14 mouse cellular contexts compared by ENCODE assay signal in the genomic region with DNA sequence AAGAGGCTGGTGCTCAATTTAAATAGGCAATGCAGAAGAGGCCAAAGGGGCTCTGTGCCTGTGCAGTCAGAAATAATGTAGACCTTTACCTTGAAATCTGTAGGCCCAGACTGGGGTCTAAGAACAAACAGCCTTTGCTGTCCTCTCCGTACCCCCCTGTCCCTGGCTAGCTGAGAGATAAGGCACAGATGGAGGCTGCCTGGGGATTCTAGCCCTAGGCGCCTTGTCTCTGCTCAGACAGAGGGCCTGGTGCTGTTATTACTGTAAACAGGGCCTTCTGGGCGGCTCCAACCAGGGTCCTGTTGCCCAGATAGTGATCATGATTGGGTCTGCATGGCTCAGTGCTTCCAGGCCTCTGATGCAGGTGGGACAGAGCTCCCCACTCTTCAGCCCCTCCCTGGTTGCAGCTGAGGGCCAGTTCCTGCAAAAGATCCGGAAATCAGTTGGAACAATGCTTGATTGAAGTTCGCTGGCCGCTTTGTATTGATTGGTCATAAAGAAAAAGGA. TPM values are rescaled to one million over a fixed set of nuclear protein-coding genes. Genes with fewer than 3 reads are reported as not detected.
A peak's percentile ranks its signal among the peaks of the same experiment; 100 is the strongest.
DNase-seq lines count a peak whose midpoint lies in the region; ATAC-seq and TF ChIP-seq lines count a peak whose summit lies in the region.
"Had no signal": no experiment of that assay in that cellular context is flagged by ENCODE, and none has a peak within 500 bp of the region (broad histone marks: within the 10 kb centered on the region; RNA-seq: fewer than 3 reads in every experiment).

No protein-coding gene starts in this region.

- no peak overlapping the region for H3K4me2 ChIP-seq in heart, embryonic 12.5 days
- H3K4me2 ChIP-seq in limb, embryonic 12.5 days, result no peak overlapping the region
- no peak overlapping the region for H3K4me2 ChIP-seq in hindbrain, postnatal 0 days (ENCODE audit: low read depth, low read length)

- H3K27me3 ChIP-seq in heart, embryonic 12.5 days (replicated peaks), result no peaks in the 10 kb centered on the region
- no peaks in the 10 kb centered on the region for H3K27me3 ChIP-seq in limb, embryonic 12.5 days
- no peaks in the 10 kb centered on the region for H3K27me3 ChIP-seq in limb, embryonic 10.5 days (ENCODE audit: low read depth, poor library complexity, severe bottlenecking)
- no peaks in the 10 kb centered on the region for H3K27me3 ChIP-seq in embryonic facial prominence, embryonic 10.5 days (replicated peaks; ENCODE audit: low read depth, poor library complexity, severe bottlenecking)
- H3K27me3 ChIP-seq in hindbrain, postnatal 0 days (ENCODE audit: insufficient read depth, low read length), result no peaks in the 10 kb centered on the region

- no peak for ATAC-seq in heart, embryonic 12.5 days (ENCODE audit: insufficient number of reproducible peaks, low FRiP score)
- ATAC-seq in limb, embryonic 12.5 days (ENCODE audit: insufficient number of reproducible peaks, insufficient read depth, low FRiP score, low TSS enrichment, low read depth), result no peak
- ATAC-seq in hindbrain, postnatal 0 days, result no peak

- no peak overlapping the region for H3K27ac ChIP-seq in heart, embryonic 12.5 days (ENCODE audit: poor library complexity, severe bottlenecking)
- H3K27ac ChIP-seq in limb, embryonic 12.5 days, result no peak overlapping the region
- no peak overlapping the region; the same call in 1 of the 2 replicates for H3K27ac ChIP-seq in limb, embryonic 10.5 days
- H3K27ac ChIP-seq in embryonic facial prominence, embryonic 10.5 days (replicated peaks), result peak overlapping the region; percentile 30; the same call in 1 of the 2 replicates
- H3K27ac ChIP-seq in hindbrain, postnatal 0 days, result no peak overlapping the region

- H3K9ac ChIP-seq in heart, embryonic 12.5 days, result 0 out of 2 replicates have a peak overlapping the region, but pooled peaks have one; percentile 39
- 0 out of 2 replicates have a peak overlapping the region, but pooled peaks have one; percentile 12 for H3K9ac ChIP-seq in limb, embryonic 12.5 days (replicated peaks)
- 0 out of 2 replicates have a peak overlapping the region, but pooled peaks have one; percentile 33 for H3K9ac ChIP-seq in hindbrain, postnatal 0 days (replicated peaks; ENCODE audit: low read length)

- WGBS in heart, embryonic 12.5 days, result 35% methylated on average over 6 of the region's 6 CpGs
- WGBS in limb, embryonic 12.5 days, result 48% methylated on average over 6 of the region's 6 CpGs
- WGBS in limb, embryonic 10.5 days, result 48% methylated on average over 6 of the region's 6 CpGs
- 25% methylated on average over 6 of the region's 6 CpGs for WGBS in embryonic facial prominence, embryonic 10.5 days
- 47% methylated on average over 6 of the region's 6 CpGs for WGBS in hindbrain, postnatal 0 days
- WGBS in lung, adult 2 months, result 81% methylated on average over 6 of the region's 6 CpGs

- peaks cover 30% of the 10 kb centered on the region for H3K4me1 ChIP-seq in heart, embryonic 12.5 days (replicated peaks)
- H3K4me1 ChIP-seq in limb, embryonic 12.5 days (replicated peaks), result peaks cover 10% of the 10 kb centered on the region
- H3K4me1 ChIP-seq in limb, embryonic 10.5 days, result peaks cover 18% of the 10 kb centered on the region; the same call in 1 of the 2 replicates
- H3K4me1 ChIP-seq in embryonic facial prominence, embryonic 10.5 days, result peaks cover 57% of the 10 kb centered on the region
- H3K4me1 ChIP-seq in hindbrain, postnatal 0 days (ENCODE audit: insufficient read depth, low read length), result 0 out of 2 replicates have a peak, but pooled peaks cover 2% of the 10 kb centered on the region
- no peaks in the 10 kb centered on the region; the same call in none of the 2 replicates for H3K4me1 ChIP-seq in lung, adult 2 months (ENCODE audit: control insufficient read depth, insufficient read depth, low read length)

- no peaks in the 10 kb centered on the region for H3K9me3 ChIP-seq in heart, embryonic 12.5 days (replicated peaks)
- H3K9me3 ChIP-seq in limb, embryonic 12.5 days, result no peaks in the 10 kb centered on the region
- no peaks in the 10 kb centered on the region for H3K9me3 ChIP-seq in limb, embryonic 10.5 days (replicated peaks)
- H3K9me3 ChIP-seq in embryonic facial prominence, embryonic 10.5 days, result no peaks in the 10 kb centered on the region
- H3K9me3 ChIP-seq in hindbrain, postnatal 0 days (ENCODE audit: low read length), result no peaks in the 10 kb centered on the region

- TF ChIP-seq CTCF in hindbrain, postnatal 0 days (IDR thresholded peaks at IDR 0.05; ENCODE audit: low read depth), result no peak
- TF ChIP-seq CTCF in lung, adult 2 months (IDR thresholded peaks at IDR 0.05; ENCODE audit: insufficient read depth, low read length), result no peak

- no peak for TF ChIP-seq POLR2A in lung, adult 2 months (IDR thresholded peaks at IDR 0.05; ENCODE audit: borderline replicate concordance, extremely low read depth, low read depth, low read length)

- H3K36me3 ChIP-seq in heart, embryonic 12.5 days, result no peaks in the 10 kb centered on the region
- H3K36me3 ChIP-seq in limb, embryonic 12.5 days, result no peaks in the 10 kb centered on the region
- H3K36me3 ChIP-seq in limb, embryonic 10.5 days, result no peaks in the 10 kb centered on the region
- no peaks in the 10 kb centered on the region for H3K36me3 ChIP-seq in embryonic facial prominence, embryonic 10.5 days (replicated peaks)
- no peaks in the 10 kb centered on the region for H3K36me3 ChIP-seq in hindbrain, postnatal 0 days (ENCODE audit: insufficient read depth, low read length)

- DNase-seq in heart, adult 9 months (ENCODE audit: low spot score in 2 of 2), result no peak
- no peak for DNase-seq in limb, embryonic 10.5 days (ENCODE audit: low spot score)
- no peak for DNase-seq in embryonic facial prominence, embryonic 10.5 days (ENCODE audit: low spot score)
- DNase-seq in hindbrain, postnatal 0 days (ENCODE audit: low spot score), result no peak
- DNase-seq in lung, adult 2 months, result no peak
- DNase-seq: cerebellum, postnatal 10 days; heart, postnatal 36 days; kidney, adult 8-10 months; layer of hippocampus, postnatal 36 days; liver; lung, postnatal 4 days; right cerebral cortex, postnatal 4 days had no signal

- H3K4me3 ChIP-seq in heart, embryonic 12.5 days, result no peak overlapping the region
- no peak overlapping the region for H3K4me3 ChIP-seq in limb, embryonic 12.5 days (replicated peaks)
- no peak overlapping the region for H3K4me3 ChIP-seq in limb, embryonic 10.5 days
- H3K4me3 ChIP-seq in embryonic facial prominence, embryonic 10.5 days, result no peak overlapping the region
- H3K4me3 ChIP-seq in hindbrain, postnatal 0 days (ENCODE audit: low read length), result no peak overlapping the region
- no peak overlapping the region for H3K4me3 ChIP-seq in lung, adult 2 months (replicated peaks; ENCODE audit: extremely low read depth, low read depth, low read length)

RNA-seq across cellular contexts. Expression of gene Clpb, which starts 18.2 kb away (rescaled TPM):
- 44.8 and 47.8 TPM in 2 replicates for polyA plus RNA-seq in heart, embryonic 12.5 days (2016; fragmentation: Nextera tagmentation; extraction: Ambion mirVana)
- 44.0 and 48.4 TPM in 2 replicates for polyA plus RNA-seq in limb, embryonic 12.5 days (2016; fragmentation: Nextera tagmentation; extraction: Ambion mirVana)
- 55.3 and 62.7 TPM in 2 replicates for polyA plus RNA-seq in limb, embryonic 10.5 days (2016; fragmentation: Nextera tagmentation; extraction: Ambion mirVana)
- polyA plus RNA-seq in embryonic facial prominence, embryonic 10.5 days (2016; fragmentation: Nextera tagmentation; extraction: Ambion mirVana), result 56.2 and 58.3 TPM in 2 replicates
- 42.8 and 67.4 TPM in 2 replicates for total RNA-seq in hindbrain, postnatal 0 days (2014; rRNA removed)
- polyA plus RNA-seq in hindbrain, postnatal 0 days (2015; fragmentation: Nextera tagmentation; extraction: Ambion mirVana), result 36.5 and 36.6 TPM in 2 replicates
- polyA plus RNA-seq in lung, adult 2 months (2012; rRNA removed), result 11.9 and 15.5 TPM in 2 replicates
